Mouse (Mus musculus) cerebellum, postnatal 4 days (tissue): ENCODE data around the gene Sox18.

Experiments used
- DNase-seq, 2 experiments: peaks; one replicate each; pipeline ENCODE4 v3.0.0; 2022; ENCODE audit warnings: low spot score in 2 of 2, mixed read lengths in 1 of 2

Gene Sox18

DNA sequence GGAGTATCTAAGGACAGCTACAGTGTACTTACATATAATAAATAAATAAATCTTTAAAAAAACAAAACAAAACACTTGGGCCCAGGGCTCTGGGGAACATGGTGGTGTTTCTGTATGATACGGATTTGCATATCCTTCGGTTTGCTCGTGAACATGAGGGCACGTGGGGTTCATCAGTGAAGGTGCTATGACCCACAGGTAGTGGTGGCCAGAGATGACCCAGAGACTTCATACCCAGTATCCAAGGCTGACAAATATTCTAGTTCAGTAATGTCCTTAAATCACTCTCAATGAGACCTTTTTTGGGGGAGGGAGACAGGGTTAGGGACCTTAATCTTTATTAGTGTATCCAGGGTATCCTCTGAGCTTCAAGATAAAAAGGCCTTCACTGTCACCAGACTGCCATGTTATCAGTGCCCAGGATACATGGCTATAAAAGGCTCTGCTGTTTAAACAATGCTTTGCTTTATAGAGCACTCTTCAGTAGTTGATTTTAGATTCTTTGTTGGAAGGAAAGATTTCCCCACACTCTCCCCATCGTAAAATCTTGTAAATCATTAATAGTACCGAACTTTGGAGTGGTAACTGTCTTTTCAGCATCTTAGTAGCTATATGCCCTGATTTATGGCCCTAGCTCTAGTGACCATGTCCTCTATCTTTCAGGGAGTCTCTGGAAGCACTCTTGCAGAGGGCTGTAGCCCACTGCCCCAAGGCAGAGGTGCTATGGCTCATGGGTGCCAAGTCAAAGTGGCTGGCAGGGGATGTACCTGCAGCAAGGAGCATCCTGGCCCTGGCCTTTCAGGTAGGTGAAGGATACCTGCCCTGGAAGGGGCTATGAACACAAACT is 24.6 kb downstream of the Sox18 start:
- peak in 1 of 2 experiments; percentile 8 for DNase-seq

DNA sequence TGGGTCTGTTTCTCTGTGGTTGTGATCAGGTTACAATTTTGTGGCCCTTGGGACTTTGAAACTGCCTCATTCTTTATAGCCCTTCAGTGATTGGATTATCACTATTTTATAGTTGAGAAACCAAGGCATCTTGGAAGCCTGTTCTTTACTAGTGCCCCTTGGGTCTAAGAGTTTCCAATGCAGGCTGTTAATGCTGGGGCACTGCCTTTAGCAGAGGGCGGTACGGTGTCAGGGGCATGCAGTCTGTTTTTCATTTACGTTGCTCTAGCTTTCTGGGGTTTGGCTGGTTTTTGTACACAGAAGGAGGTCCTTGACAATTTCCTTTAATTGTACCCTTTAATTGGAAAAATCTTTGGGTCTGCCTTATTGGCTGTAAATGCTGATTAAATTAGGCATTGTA is 25.8 kb downstream of the Sox18 start:
- DNase-seq: no peak

DNA sequence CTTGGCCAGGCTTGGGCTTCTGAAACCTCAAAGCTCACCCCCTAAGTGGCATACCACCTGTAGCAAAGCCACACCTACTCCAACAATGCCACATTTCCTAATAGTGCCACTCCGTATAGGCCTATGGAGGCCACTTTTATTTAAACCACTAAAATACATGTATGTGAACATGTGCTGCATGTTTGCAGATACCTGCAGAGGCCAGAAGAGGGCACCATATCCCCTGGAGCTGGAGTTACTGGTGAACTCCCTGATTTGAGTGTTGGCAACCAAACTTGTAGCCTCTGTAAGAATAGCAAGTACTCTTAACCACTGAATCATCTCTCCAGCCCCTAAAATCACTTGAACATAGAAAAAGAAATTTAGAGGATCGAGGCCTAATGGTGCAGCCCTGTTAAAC is 27.1 kb downstream of the Sox18 start:
- peak in 1 of 2 experiments; percentile 39 for DNase-seq

DNA sequence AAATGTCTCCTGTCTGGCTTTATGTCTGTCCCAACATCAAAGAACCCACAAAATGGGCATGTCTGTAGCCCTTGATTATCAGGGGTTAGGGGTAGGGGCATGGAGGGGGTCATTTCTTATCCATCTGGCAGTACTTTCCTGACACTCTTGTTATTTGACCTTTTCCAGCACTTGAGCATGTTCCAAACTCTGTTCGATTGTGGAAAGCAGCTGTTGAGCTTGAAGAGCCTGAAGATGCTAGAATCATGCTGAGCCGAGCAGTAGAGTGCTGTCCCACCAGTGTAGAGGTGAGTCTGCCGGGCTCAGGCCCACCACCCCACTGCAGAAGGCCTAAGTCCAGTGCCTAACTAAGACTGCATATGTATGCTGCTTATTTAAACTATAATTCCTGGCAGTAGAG is 35.6 kb downstream of the Sox18 start:
- no peak for DNase-seq

DNA sequence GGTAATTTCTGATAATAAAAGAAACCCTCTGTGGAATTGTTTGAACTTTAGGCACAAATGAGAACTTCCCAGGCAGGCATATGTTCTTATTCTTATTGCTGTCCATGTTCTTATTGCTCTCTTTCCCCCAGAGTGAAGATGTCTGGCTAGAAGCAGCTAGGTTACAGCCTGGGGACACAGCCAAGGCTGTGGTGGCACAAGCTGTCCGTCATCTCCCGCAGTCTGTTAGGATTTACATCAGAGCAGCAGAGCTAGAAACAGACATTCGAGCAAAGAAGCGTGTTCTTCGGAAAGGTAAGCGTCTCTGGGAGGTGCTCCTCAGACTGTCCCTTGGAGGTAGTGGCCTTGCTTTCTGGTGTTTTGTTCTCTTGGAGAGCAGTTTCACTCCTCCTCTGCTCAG is 38.8 kb downstream of the Sox18 start:
- DNase-seq: no peak

DNA sequence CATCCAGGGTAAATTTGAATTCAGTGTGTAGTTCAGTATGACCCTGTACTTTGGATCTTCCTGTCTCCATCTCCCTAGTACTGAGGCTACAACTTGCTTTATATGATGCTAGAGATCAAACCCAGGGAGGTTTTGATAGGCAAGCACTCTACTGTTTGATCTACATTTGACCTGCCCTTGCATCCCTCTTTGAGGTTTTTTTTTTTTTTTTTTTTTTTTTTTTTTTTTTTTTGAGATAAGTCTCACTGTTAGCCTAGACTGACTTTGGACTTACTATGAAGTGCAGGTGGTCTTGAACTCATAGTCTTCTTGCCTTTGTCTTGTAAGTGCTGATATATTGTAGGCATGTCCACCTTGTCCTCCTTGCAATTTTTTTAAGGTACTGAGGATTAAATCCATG is 43.0 kb downstream of the Sox18 start:
- no peak for DNase-seq

DNA sequence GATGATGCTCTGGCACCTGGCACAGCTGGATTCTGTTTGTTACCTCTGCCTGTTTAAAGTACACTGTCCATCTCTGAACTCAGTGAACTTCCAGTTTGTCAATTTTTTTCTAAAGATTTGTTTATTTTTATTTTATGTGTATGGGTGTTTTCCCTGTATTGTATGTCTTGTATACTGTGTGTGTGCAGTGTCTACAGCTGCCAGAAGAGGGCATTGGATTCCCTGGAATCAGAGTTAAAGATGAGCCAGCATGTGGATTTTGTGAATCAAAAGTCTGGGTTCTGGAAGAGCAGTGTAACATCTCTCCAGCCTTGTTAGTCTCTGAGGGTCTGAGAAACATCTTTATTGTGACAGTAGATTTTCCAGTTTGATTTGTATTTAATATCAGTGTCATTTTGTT is 48.0 kb downstream of the Sox18 start:
- DNase-seq: peak in 1 of 2 experiments; percentile 17
